Mouse (Mus musculus): ENCODE measurements at regions not wholly inside any gene's neighbourhood (a gene's known extent, or its start where the extent isn't known, plus 50 kb on each side); places are given as distances from the start of the nearest gene placed in this dataset.
A peak's percentile ranks its signal among the peaks of the same experiment; 100 is the strongest.

DNA sequence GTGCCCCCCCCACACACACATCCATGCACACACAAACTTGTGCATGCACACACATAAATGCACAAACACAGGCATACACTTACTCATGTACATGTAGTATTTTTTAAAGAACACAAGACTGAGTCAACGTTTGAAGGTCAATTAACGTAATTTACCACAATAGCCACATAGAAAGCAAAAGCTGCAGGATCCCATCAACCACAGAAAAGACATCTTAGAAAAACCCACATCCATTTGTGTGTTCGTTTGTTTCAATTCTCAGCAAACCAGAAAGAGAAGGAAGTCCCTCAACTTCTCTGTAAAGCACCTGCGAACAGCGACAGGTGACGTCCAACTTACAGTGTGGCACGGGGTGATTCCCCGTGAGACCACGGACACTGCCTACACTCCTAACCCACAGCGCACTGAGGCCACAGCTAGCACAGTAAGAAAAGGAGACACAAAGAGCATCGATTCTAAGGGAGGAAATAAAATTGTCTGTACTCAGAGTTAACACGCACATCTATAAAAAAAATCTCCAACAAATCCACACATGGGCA, 53.8 kb downstream of the Dio3 start:
- DNase-seq = no peak

DNA sequence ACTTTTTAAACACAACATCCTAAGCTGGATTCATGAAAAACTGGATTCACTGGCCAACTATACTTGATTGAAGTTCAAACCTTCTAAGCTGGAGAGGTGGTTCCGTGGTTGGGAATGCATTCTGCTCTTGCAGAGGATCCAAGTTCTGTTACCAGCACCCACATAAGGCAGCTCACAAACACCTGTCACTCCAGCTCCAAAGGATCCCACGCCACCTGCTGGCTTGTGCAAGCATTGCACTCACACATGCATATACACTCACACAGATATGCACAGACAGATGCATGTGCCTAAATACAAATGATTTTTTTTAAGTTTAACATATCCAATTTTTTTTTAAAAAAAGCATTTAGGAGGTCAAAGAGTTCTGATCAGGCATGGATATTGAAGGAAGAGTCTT, 55.7 kb downstream of the Dio3 start:
- DNase-seq = no peak

DNA sequence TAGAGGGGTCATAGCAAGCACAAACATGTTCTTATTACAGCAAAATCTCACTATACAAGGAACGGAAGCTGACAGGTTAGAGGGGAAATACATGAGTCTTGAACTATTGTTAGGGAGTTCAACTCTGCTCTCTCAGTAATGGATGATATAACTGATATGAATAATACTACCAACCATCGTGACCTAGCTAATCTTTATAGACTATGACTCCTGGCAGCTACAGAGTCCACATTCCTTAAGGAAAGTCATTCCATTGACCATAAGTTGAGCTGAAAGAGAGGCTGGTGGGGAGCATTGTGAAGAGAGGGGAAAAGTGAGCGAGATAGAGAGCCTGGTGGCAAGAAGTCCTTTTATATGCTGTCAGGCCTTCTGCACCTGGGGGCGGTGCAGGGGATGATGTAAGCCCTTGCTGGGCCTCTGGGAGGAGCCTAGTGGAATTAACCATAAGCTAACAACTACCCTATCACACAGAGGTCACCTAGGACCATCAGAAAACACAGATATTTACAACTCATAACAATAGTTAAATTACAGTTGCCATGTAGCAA, 65.5 kb downstream of the Dio3 start:
- no peak for DNase-seq

DNA sequence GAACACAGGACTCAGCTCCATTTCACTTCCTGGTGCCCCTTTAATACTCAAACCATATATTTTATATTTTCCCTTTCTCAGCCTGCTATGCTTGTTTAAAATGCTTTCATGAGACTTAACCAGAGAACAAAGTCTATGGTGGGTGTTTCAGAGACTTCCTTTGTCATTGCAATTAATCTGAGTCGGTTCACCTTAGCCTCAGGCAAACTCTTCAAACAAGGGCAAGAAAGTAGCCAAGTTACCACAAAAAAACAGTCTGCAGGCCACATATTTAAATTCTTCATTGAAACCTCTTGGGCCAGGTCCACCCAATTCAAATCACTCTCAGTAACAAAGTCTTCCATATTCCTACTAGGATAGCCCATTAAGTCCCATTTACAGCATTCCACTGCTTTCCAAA, 70.8 kb downstream of the Dio3 start:
- no peak for DNase-seq

DNA sequence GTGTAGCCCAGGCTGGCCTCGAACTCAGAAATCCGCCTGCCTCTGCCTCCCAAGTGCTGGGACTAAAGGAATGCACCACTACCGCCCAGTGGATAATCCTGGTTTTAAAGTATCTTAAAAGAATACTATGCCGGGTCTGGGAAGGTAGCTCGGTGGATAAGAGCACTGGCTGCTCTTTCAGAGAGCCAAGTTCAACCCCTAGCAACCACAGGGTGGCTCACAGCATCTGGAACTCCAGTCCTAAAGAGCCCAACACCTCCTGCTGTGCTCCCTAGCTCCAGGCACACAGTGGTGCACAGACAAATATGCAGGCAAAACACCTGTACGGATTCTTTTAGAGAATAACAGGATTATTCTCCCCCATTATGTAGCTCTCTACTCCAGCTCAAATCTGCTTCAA, 77.0 kb downstream of the Dio3 start:
- no peak for DNase-seq

DNA sequence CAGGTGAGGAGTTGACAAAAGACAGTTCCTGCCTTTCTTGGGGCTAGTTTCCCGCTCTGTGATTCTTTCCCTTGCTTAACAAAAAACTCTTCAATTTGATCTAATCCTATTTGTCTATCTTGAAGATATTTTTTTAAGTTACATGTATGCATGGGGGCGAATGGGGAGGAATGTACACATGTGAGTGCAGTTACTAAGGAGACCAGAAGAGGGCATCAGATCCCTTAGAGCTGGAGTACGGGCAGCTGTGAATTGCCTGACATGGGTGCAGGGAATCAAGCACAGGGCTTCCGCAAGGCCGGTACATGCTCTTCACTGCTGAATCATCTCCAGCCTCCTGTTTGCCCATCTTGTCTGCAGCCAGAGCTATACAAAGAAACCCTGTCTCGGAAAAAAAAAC, 79.8 kb upstream of the Ppp2r5c start:
- DNase-seq = no peak

DNA sequence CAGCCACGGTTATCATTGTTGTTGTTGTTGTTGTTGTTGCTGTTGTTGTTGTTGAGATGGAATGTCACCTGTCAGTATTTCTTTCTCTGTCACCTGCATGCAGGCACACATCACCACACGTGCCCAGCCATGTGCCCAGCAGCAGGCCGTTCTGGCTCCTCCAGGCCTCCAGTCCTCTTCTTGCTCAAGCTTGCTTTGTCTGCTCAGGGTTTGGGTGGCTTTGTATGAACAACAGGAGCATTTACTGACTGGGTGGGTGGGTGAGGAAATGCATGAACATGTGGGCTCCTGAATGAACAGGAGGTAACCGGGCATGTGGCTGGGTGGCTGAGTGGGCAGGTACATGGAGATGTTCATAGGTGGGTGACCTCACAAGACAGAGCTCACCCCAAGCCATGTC, 79.1 kb upstream of the Ppp2r5c start:
- DNase-seq = no peak

DNA sequence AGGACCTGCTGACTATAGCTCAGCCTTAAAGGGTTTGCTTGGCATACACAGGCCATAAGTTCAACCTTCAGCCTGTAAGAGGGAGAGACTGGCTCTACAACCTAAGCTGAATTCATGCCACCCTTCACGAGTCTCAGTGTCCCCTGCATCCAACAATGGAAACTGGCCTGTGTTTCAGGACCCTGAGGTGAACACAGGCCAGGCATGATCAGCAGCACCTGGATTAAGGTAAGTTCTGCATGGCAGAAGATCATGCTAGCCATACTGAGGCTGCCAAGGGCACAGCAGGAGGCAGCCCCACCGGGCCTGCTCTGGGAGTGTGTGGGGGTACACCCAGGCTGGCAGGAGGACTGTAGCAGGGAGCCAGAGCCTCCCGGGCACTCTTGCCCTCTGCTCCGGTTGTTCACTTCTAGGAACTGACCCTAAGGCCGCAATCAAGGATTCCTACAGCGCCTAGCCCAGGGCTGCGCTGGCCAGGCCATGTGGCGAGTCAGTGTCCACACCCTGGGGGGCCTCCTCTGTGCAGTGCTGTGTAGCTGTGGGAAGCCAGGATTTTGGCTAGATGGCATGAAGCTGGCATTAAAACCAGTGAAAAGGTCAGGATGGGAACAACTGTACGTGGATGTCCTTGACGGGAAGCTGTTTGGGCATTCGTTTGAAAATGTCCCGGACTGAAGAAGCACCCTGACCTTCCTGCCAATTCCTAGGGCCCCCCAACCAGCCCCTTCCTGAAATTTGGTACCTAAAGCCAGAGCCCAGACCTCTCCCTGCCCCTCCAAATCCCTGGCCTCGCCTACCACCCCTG, 74.8 kb upstream of the Ppp2r5c start:
- peak; percentile 41 for DNase-seq

DNA sequence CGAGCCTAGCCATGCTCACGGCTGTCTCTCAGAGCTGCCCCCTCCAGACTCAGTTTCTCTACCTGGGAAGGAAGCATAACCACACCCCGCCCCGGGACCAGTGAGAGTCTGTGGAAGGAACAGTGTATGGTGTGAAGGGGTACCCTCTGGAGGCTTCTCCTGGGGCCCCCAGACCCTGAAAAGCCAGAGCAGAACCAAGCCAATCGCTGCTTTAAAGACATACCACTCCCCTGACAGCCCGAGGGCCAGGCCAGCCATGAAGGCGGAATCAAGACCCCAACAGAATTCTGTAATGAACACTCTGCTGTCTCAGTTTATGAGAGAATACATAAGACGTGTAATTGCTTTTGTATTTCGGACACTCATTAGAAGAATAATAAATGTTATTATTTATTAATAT, 73.9 kb upstream of the Ppp2r5c start:
- DNase-seq = no peak

DNA sequence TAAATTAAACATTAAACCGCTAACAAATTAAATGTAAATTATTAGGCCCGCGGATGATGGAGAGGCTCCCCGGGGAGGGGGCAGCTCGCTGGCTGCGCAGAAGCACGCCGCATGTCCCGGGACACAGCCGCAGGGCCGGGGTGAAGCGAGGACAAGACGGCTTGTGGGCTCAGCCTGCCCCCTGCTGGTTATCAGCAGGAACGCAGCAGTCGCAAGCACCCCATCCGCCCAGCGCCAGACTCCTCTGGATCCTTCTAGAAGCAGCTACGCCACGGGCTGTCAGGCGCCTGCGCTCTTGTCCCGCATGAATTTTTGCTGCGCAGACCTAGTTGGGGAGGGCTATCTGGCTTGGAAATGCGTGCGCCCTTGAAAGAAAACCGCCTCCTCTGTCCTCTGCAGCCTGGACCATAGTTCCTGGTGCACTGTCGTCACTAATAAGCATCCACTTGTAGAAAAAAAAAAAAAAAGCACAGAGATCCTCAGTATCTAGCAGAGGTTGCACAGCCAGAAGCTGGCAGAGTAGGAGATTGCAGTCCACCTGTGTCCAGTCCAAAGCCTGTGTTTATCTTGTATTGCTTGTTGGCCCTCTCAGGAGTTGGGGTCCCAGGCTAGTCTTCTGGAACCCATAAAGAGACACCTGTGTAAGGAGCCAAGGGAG, 73.4 kb upstream of the Ppp2r5c start:
- peak; percentile 94 for DNase-seq

DNA sequence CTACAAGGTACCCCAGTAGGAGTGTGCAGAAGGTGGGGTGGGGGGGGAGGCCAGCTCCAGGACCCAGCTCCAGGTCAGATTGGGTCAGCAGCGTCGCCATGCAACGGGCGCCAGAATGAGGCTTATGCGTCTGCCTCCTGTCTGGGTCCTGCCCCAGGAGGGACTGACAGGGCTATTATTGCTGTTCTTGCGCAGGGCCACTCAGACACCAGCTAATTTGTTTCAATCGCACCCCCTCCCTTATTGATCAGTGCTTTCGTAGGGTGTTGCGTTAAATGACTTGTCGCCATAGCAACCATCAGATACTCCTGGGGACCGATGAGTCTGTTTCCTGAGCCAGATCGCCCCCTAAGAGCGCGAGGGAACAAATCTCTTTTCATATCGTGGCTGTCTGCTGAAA, 71.8 kb upstream of the Ppp2r5c start:
- DNase-seq = peak; percentile 28

DNA sequence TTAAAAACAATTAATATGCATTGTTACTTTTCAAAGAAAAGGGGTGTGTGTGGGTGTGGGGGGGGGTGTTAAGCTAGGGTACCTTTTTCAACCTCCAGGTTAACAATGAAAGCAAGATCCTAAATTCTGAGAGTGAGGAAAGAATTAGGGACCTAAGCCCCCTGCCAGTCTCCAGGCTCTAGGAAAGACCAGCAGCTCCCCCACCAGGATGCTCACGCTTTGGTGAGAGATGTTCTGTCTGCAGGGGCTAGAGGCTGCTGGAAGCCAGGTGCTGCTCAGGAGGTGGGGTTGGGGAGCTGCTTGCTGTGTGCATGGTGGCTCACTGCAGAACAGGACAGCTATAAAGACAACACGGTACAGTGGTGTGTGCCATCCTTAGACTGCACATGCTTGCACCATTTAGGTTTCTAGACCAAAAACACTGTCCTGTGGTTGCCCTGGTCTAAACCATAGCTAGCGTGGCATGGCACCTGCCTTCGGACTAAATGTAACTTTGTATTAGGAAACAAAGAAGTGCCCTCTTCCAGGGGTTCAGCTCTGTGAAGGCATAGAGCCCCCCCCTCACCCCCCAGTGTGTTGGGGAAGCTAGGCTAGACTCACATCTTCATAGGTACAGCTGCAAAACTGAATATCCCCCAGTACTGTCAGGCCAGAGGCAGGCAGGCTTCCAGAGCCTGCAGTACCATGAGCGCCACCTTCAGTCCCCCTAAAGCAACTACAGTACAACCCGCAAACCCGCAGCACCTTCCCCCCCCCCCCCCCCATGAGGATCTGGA, 70.7 kb upstream of the Ppp2r5c start:
- peak; percentile 55 for DNase-seq

DNA sequence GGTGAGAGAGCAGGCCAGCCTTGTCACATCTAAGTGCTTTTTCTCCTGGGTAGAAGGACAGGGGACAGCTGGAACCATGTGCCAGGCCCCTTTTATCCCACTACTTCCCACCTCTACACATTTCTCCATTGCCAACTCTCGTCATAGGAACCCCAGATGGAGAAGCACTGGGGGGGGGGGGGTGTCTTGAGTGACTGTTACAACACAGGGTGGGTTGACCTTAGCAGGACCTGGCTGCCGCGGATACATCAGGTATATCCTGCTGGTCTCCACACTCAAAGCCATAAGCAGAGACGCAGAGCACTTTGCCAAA, 70.1 kb upstream of the Ppp2r5c start:
- no peak for DNase-seq

DNA sequence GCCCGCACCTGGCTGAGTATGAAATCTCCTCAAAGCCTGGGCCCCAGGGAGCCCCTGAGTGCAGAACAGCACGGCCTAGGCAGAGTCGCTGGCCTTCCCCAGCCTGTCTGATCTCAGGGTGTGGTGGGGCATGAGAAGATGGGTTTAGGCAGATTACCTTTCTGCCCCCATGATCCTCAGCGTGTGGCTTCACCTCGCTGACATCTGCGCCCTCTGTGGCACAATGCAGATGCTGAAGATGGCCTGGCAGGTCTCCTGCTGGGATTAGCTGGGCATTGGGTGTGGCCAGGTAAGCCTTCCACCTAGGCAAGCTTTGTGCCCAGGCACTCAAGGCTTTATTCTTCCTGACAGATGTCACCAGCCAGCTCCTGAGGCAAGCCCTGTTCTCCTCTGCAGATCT, 69.6 kb upstream of the Ppp2r5c start:
- no peak for DNase-seq

DNA sequence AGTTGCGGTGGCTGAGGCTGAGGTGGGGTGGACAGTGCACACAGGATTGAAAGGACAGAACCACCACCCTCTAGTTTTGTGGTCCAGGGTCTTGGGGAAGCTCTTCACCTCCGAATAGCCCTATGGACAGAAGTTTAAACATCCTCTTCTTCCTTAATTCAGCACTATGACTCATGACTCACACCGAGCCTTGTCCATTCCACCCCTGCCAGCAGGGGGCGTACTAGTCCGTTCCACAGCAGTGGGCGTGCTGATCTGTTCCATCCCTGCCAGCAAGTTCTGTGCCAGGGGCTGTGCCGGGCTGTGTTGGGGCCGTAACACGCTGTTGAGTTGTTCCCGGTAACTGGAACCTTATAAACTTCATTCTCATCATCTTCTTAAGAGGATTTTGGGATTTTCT, 69.2 kb upstream of the Ppp2r5c start:
- peak; percentile 84 for DNase-seq

DNA sequence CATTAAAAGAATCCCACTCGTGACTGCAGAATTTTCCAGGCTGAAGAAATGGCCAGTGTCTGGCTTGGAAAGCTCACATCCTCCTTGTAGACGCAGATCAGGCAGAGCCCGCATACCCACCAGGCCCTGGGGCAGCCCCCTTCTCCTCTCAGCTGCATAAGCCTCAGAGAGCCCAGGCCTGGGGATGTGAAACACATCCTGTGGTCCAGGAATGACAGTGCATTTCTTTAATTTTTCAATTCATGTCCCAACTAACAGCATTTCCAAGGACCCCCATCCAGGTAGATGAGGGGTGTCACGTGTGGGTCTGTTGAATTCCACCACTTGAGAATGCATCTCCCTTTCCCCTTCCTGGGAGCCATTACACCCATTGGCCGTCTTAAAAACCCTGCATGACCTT, 68.6 kb upstream of the Ppp2r5c start:
- no peak for DNase-seq

DNA sequence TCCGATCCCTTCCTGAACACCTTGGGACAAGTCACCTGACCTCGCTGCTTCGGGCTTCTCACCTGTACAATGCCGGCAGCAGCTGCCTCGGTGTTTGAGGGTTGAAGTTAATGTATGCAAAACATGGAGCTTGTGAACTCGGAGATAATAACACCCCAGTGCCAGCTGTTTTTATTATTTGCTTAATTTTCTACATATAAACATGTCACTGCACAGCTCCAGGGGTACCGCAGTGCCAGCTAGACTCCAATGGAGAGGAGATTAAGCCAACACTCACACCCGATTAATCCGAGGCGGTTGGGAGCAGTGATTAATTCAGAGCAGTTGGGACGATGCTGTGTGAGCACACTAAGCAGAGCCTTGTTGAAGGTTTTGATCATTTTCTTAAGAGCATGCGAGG, 67.2 kb upstream of the Ppp2r5c start:
- DNase-seq = no peak

DNA sequence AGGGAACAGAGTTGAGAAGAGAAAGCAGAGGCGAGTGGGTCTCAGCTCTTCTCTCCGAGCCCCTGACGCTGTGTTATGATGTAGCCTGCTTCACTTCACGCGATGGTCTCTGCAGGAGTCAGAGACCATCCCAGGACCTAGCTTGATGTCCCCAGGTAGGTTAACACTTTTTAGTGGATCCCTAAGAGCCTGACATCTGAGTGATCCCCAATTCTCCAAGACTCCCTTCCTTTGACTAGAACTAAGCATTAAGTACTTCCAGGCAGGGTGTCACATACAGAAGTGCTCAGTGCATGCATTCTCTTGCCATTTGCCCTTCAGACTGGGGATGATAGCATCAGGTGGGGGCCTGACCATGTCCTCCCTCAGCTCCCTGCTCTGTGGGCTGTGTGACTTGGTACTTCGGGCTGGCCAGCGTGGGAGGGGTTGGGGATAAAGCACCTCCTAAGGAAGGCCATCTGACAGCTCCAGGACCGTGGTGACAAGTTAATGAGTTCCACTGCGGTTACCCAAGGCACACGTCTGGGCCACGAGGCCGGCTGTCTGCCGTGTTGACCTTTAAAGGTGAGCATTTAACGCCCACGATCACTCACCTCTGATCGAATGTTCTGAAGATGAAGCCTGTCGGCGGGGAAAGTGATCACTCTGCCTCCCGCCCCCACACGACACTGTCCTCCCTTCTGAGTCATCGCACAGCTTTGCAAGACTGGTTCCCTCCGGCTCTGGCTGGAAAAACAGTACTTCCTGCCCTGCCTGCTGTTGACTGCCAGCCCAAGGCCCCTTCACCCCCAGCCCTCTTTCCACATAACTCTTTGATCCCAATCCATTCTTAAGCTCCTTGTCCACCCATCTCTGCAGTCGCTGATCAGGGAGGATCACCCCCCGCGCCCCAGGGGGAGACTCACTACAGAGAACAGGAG, 65.8 kb upstream of the Ppp2r5c start:
- peak; percentile 84 for DNase-seq

DNA sequence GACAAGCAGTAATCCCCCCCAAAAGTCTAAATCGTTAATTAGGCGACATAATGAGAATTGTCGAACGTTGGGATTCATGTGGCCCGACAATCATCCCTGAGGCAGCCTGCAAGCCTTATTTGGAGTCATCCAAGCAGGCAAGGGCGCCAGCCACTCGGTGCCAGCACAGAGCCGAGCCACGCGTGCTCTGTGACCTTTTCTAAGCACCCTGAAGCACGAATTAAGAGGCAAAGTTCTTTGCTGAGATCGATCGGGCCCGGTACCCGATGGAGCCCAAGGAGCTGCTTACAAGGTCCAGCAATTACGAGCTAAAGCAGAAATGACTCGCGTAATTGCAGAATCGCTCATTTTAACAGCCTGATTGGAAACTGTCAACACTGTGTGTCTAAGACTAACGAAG, 61.9 kb upstream of the Ppp2r5c start:
- no peak for DNase-seq

DNA sequence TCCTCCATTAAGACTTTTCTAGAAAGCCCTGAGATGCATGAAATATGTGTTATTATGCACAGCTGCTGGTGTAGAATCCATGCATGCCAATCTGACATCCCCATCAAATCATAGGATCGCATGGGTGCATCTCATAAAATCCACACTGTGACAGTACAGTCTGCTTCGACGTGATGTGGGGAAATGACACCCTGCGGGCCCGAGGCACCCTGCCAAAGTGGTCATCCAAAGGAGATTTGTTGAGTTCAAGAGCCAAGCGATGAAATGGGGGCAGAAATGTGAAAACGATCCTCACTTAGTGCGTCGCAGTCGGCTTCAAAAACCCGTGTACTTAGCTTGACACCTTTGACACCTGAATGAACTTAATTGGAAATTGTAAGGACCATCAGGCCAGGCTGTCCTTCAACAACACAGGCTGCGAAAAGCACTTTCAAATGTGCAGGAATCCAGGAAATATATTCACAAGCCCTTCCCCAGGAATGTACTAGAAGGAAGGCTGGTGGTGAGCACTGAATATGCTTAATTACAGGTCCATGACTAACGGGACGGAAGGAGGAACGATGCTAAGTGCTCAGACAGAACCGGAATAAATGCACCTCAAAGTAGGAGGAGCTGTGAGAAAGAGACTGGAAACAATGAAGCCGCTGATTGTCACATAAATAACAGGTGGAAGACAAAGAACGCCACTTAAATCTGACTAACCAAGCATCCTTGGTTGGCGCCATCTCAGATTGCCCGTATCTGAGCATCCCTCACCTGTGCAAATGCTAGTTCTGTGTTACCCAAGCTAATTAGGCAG, 60.9 kb upstream of the Ppp2r5c start:
- no peak for DNase-seq

DNA sequence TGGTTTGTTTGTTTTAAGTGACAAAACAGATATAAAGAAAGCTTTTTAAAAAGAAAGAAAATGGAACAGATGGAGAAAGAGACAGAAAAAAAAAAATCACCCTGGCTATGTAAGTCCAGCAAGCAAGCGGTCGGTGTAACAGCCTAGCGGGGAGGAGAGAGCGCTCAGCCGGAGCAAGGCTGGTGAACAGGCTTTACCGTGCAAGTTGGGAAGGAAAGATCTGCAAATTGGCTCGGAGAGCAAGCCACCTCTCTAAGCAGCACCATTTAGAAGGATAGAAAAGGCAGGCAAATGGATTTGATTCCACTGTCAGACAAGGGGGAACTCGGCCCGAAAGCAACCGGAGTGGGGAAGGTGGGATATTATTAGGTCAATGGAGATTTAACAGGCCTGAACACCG, 59.9 kb upstream of the Ppp2r5c start:
- no peak for DNase-seq
